Mouse (Mus musculus) midbrain, embryonic 10.5 days (tissue): ENCODE data around the gene Mfsd11. TPM values are rescaled to one million over a fixed set of nuclear protein-coding genes. Genes with fewer than 3 reads are reported as not detected.

Experiments
- DNase-seq: peaks from one replicate; pipeline ENCODE4 v3.0.0-alpha.2; 2017; ENCODE audit warnings: low spot score
- H3K27ac ChIP-seq: fragments of 300-500 bp; sonication (generic); replicated peaks from 2 replicates; pipeline ENCODE4 v1.5.1; 2016; ENCODE audit warnings: mild to moderate bottlenecking
- H3K27me3 ChIP-seq: fragments of 300-500 bp; sonication (generic); 2 replicates; pipeline ENCODE4 v1.6.1; 2016; ENCODE audit warnings: low read depth, mild to moderate bottlenecking; ENCODE audit not compliant: poor library complexity, severe bottlenecking
- H3K36me3 ChIP-seq: fragments of 300-500 bp; sonication (generic); 2 replicates; pipeline ENCODE4 v1.6.1; 2016; ENCODE audit warnings: mild to moderate bottlenecking, moderate library complexity
- H3K4me1 ChIP-seq: fragments of 300-500 bp; sonication (generic); 2 replicates; pipeline ENCODE4 v1.6.1; 2016
- H3K4me3 ChIP-seq: fragments of 300-500 bp; sonication (generic); 2 replicates; pipeline ENCODE4 v1.5.1; 2016; ENCODE audit warnings: mild to moderate bottlenecking, moderate library complexity
- H3K9me3 ChIP-seq: fragments of 300-500 bp; sonication (generic); replicated peaks from 2 replicates; pipeline ENCODE4 v1.6.1; 2016; ENCODE audit warnings: mild to moderate bottlenecking
- WGBS: fragments of 180-500 bp; shearing (Covaris S2); methylation state at CpG from one replicate; pipeline ENCODE4 v1.1.7; 2016; 5-methylcytosine and 5-hydroxymethylcytosine counted together
- polyA plus RNA-seq: library from polyadenylated mRNA; unstranded; fragments of >200 nt; fragmentation: Nextera tagmentation; extraction: Ambion mirVana; gene quantifications from 2 replicates; pipeline ENCODE4 v1.2.1, GENCODE M21; 2016

Mfsd11 gene
- polyA plus RNA-seq, 1 experiment from 2014 or later = 27.9 TPM

DNA sequence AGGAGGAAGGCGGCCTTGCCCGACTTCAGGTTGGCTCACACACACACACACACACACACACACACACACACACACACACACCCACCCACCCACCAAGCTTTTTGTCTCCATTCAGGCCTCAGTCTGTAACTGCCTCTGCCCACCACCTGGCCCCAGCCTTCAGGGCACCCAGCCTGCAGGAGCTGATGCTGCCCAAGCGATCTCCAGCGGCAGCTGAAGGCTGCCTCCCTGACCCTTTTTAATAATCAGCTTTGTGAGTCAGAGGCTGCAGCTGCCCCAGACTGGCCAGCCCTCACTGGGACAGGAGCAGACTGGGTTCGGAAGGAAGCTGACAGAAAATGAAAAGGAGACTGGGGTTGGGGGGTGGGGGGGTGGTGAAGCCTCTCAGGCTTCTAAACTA is 27.0 kb upstream of the Mfsd11 start:
- Histone ChIP-seq H3K4me1 (peaks cover 75% of the 10 kb centered on the region), H3K27ac (peak overlapping the region; percentile 79), H3K27me3 (0 out of 2 replicates have a peak, but pooled peaks cover 5% of the 10 kb centered on the region), H3K36me3 (0 out of 2 replicates have a peak, but pooled peaks cover 2% of the 10 kb centered on the region), H3K9me3 (no peaks in the 10 kb centered on the region), H3K4me3 (peak overlapping the region; percentile 90)
- DNase-seq = no peak
- WGBS = 67% methylated on average over 5 of the region's 5 CpGs

- DNase-seq = no peak
- H3K4me1 ChIP-seq = peaks cover 60% of the 10 kb centered on the region
- H3K9me3 ChIP-seq = no peaks in the 10 kb centered on the region
- WGBS = 19% methylated on average over 17 of the region's 17 CpGs
- peak overlapping the region; percentile 90 for H3K4me3 ChIP-seq
- H3K36me3 ChIP-seq = peaks cover 11% of the 10 kb centered on the region
- H3K27ac ChIP-seq = peak overlapping the region; percentile 94
- 0 out of 2 replicates have a peak, but pooled peaks cover 5% of the 10 kb centered on the region for H3K27me3 ChIP-seq
Observed at GRCm38 (mm10) chr11:116826550-116827504, 25.4 kb upstream of the Mfsd11 start.

- under 1% methylated on average over 71 of the region's 71 CpGs for WGBS
- 0 out of 2 replicates have a peak, but pooled peaks cover 5% of the 10 kb centered on the region for H3K27me3 ChIP-seq
- peaks cover 57% of the 10 kb centered on the region for H3K4me1 ChIP-seq
- no peaks in the 10 kb centered on the region for H3K9me3 ChIP-seq
- peak; percentile 85 for DNase-seq
- H3K36me3 ChIP-seq = peaks cover 12% of the 10 kb centered on the region
- peak within 1 kb of the TSS; percentile 94 for H3K27ac ChIP-seq
- H3K4me3 ChIP-seq = peak within 1 kb of the TSS; percentile 90
Observed at GRCm38 (mm10) chr11:116827534-116828165, 24.6 kb upstream of the Mfsd11 start, which contains the start of gene Mxra7. Mxra7 (minus strand) TSS chr11:116828046.

DNA sequence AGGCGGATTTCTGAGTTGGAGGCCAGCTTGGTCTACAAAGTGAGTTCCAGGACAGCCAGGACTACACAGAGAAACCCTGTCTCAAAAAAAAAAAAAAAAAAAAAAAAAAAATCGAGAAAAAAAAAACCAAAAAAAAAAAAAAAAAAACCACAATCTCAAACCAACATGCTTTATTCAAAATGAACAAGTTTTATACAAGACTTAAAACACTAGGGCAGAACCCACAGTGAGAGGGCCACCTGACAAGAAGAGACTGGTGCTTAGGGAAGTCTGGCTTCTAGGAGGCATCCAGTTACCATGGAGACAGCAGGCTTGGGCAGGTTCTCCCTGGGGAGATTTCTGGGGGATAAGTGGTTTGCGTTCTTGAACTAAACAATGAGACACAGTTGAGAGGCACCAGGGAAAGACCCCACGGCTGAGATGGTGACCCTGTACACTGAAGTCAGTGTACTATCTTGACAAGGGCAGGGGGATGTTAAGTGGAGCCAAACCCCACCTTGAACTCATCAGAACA is 20.0 kb upstream of the Mfsd11 start:
- H3K9me3 ChIP-seq = no peaks in the 10 kb centered on the region
- DNase-seq = no peak
- H3K4me1 ChIP-seq = peaks cover 37% of the 10 kb centered on the region
- H3K4me3 ChIP-seq = no peak overlapping the region
- WGBS = 23% methylated on average over 4 of the region's 4 CpGs
- no peaks in the 10 kb centered on the region for H3K27me3 ChIP-seq
- H3K36me3 ChIP-seq = peaks cover 58% of the 10 kb centered on the region
- 0 out of 2 replicates have a peak overlapping the region, but pooled peaks have one; percentile 18 for H3K27ac ChIP-seq

DNA sequence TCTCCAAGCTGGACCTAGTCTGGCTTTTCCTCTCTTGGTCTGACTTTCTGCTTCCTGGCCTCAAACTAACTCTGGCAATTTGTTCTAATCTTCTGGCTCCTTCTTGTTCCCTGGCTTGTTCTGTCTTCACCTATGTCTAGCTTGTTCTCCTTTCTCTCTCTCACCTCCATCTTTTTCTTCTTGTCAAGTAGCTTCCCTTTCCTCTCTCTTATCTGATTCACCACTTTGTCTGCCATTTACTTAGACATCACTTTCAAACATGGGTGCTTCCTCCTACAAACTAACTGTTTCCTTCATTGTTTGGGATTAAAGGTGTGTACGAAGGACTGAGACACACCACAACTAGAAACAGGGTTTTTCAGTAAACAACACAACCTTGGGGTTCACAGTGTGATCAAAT is 17.3 kb upstream of the Mfsd11 start:
- WGBS = 98% methylated on average over 1 of the region's 1 CpGs

DNA sequence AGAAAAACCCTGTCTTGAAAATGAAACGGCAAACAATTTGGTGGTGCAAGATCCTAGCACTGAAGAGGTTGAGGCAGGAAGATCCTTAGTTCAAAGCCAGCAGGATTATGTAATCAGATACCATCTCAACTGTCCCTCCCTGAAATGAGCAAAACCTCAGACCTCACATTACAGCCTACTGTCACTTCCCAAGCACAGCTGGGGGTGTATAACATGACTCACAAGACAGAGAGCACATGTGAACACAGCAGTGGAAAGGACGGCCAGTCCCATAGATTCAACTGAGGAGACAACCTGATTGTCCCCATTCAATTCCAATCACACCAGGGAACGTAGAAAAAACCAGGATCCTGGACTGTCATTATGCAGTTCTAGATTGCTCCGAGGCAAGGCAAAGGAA is 16.0 kb upstream of the Mfsd11 start:
- Histone ChIP-seq H3K36me3 (peaks cover 90% of the 10 kb centered on the region), H3K27me3 (no peaks in the 10 kb centered on the region), H3K4me3 (no peak overlapping the region), H3K27ac (no peak overlapping the region), H3K9me3 (no peaks in the 10 kb centered on the region), H3K4me1 (peaks cover 37% of the 10 kb centered on the region)
- DNase-seq = no peak
- WGBS = 88% methylated on average over 4 of the region's 4 CpGs

More for the DNA sequence above, 17.3 kb upstream of the Mfsd11 start:
- Histone ChIP-seq H3K4me1 (peaks cover 24% of the 10 kb centered on the region), H3K36me3 (peaks cover 85% of the 10 kb centered on the region), H3K27me3 (no peaks in the 10 kb centered on the region), H3K4me3 (no peak overlapping the region), H3K9me3 (no peaks in the 10 kb centered on the region), H3K27ac (no peak overlapping the region)
- no peak for DNase-seq

- Histone ChIP-seq H3K27me3 (no peaks in the 10 kb centered on the region), H3K4me3 (no peak overlapping the region), H3K36me3 (peaks cover 93% of the 10 kb centered on the region), H3K27ac (no peak overlapping the region), H3K9me3 (no peaks in the 10 kb centered on the region), H3K4me1 (peaks cover 46% of the 10 kb centered on the region)
- WGBS = 93% methylated on average over 10 of the region's 10 CpGs
- DNase-seq = no peak
Observed at GRCm38 (mm10) chr11:116837441-116837840, 14.8 kb upstream of the Mfsd11 start.

DNA sequence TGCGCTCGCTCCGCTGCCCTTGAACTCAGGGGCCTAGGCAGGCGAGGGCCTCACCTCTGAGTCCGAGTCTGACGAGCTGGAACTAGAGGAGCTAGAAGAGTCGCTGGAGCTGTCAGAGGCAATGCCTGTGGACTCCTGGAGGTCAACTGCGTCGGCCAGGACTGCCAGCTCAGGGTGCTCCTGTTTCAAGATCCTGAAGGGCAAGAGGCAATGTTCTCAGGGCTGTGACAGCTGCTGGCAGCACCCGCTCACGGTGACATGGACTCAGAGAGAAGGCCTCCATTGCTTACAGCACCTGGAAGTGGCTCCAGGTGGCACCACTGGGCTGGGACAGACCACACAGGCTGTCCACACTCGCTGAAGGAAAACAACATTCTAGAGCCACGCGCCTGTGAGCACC is 13.3 kb upstream of the Mfsd11 start:
- no peaks in the 10 kb centered on the region for H3K9me3 ChIP-seq
- H3K27me3 ChIP-seq = no peaks in the 10 kb centered on the region
- peaks cover 78% of the 10 kb centered on the region for H3K36me3 ChIP-seq
- H3K4me3 ChIP-seq = no peak overlapping the region
- no peak for DNase-seq
- 93% methylated on average over 14 of the region's 14 CpGs for WGBS
- H3K27ac ChIP-seq = no peak overlapping the region; the same call in 1 of the 2 replicates
- H3K4me1 ChIP-seq = peaks cover 46% of the 10 kb centered on the region

DNA sequence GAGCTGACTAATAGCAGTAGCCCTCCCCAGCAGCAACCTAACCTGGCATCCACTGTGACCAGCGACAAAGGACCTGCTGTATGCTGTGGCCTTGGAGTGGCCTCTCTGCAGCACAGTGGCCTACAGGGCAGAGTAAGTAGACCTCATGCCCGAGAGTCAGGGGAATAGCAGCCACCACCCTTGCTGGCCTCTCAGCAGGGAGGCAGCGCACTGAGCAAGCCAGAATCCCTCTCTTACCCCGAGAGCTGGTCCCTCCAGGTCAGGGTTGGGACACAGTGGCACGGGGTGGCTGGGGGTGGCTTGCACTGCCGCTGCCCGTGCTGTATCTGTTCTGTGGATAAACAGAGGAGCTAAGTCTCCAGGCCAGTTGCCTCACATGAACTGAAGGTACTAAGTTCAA is 12.6 kb upstream of the Mfsd11 start:
- no peaks in the 10 kb centered on the region for H3K9me3 ChIP-seq
- peaks cover 72% of the 10 kb centered on the region for H3K36me3 ChIP-seq
- no peak overlapping the region for H3K4me3 ChIP-seq
- 81% methylated on average over 7 of the region's 7 CpGs for whole genome bisulfite sequencing
- no peak for DNase-seq
- peaks cover 52% of the 10 kb centered on the region for H3K4me1 ChIP-seq
- no peaks in the 10 kb centered on the region for H3K27me3 ChIP-seq
- 0 out of 2 replicates have a peak overlapping the region, but pooled peaks have one; percentile 33 for H3K27ac ChIP-seq

DNA sequence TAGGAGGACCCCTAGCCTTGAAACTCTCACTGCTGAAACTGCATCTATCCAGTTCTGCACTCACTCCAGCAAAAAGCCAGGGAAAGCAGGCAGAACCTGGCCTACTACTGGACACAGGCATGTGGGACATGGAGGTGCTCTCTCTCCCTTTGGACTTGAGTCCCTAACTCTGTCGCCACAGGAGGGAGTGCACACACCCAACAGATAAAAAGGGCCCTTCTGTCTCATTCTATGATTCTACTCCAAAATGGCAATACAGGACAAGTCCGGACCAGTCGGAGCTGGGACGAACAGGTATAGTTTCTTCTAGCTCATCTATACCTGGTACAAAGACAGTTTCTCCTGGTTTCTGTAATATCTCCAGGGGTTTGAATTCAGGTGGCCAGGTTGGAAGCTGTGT is 11.5 kb upstream of the Mfsd11 start:
- WGBS = 87% methylated on average over 4 of the region's 4 CpGs

DNA sequence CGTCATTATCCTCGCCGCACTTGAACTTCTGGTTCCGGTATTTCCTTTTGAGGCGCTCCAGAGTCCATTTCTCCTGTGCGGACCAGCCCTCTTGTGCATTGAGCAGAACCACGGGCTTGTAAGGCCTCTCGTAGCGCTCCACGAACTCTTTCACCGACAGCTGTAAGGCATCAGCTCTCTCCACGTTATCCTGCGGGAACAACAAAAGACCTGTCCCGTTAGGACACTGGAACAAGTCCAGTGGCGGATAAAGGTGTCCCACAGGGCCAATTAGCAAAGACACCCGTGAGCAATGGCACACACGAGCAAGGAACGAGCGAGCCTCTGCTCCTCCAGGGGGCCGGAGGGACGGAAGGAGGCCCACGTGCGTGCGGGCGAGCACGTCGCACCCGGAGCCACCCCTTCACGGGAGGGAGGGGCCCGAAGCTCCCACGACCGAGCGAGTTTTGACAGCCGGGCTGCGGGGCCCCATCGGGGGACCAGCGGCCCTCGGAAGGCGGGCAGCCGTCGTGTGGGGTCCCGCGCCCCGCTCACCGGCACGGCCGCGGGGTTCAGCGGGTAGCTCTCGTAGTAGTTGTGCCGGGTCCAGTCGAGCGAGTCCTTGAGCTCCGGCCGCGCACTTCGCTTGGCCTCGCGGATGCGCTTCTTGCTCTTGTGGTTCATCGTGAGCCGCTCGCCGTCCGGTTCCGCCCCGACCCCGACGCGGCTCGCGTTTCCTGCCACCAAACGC is 9.5 kb upstream of the Mfsd11 start:
- no peaks in the 10 kb centered on the region for H3K27me3 ChIP-seq
- peak overlapping the region; percentile 98 for H3K27ac ChIP-seq
- peaks cover 66% of the 10 kb centered on the region for H3K4me1 ChIP-seq
- H3K36me3 ChIP-seq = peaks cover 54% of the 10 kb centered on the region
- no peaks in the 10 kb centered on the region for H3K9me3 ChIP-seq
- DNase-seq = peak; percentile 70
- under 1% methylated on average over 73 of the region's 73 CpGs for WGBS
- H3K4me3 ChIP-seq = peak overlapping the region; percentile 92

More for the DNA sequence above, 11.5 kb upstream of the Mfsd11 start:
- peak overlapping the region; percentile 92 for H3K4me3 ChIP-seq
- peaks cover 62% of the 10 kb centered on the region for H3K4me1 ChIP-seq
- no peaks in the 10 kb centered on the region for H3K27me3 ChIP-seq
- 0 out of 2 replicates have a peak overlapping the region, but pooled peaks have one; percentile 2 for H3K27ac ChIP-seq
- DNase-seq = no peak
- H3K36me3 ChIP-seq = peaks cover 60% of the 10 kb centered on the region
- no peaks in the 10 kb centered on the region for H3K9me3 ChIP-seq
